Mouse (Mus musculus) lung, adult 10 weeks (tissue): ENCODE data around the gene AY358078. TPM values are rescaled to one million over a fixed set of nuclear protein-coding genes. Genes with fewer than 3 reads are reported as not detected.

Experiments
- polyA plus RNA-seq: library from polyadenylated mRNA; stranded (reverse); fragments of 350-450 nt; fragmentation: Illumina TruSeq; extraction: RNeasy Lipid Tissue Mini Kit (QIAGEN cat#74804); gene quantifications from one replicate; pipeline ENCODE4 v1.2.3, GENCODE M21; 2014; ENCODE audit warnings: low read depth, low replicate concordance; ENCODE audit not compliant: insufficient read depth

The AY358078 gene
- polyA plus RNA-seq = not detected

GRCm38 (mm10) chr14:51799746-51800145 is at the start of gene AY358078:
TSS of gene AY358078 (plus strand) at chr14:51800046.

GRCm38 (mm10) chr14:51773490-51773889 is 26.4 kb upstream of the AY358078 start, which contains the start of gene Ang4:
TSS of gene Ang4 (minus strand) at chr14:51773590.

GRCm38 (mm10) chr14:51853399-51853798 is 53.6 kb downstream of the AY358078 start, which contains the start of gene Ear6:
TSS of gene Ear6 (plus strand) at chr14:51853699.

Other genes with a start within 250 kb of the AY358078 start
- not detected for gene Gm5622, start 247.3 kb upstream of the AY358078 start, polyA plus RNA-seq
- gene Gm17175, start 226.0 kb upstream of the AY358078 start, polyA plus RNA-seq = not detected
- gene Gm17174, start 207.9 kb upstream of the AY358078 start, polyA plus RNA-seq = not detected
- not detected for gene Gm17078, start 188.7 kb upstream of the AY358078 start, polyA plus RNA-seq
- not detected for gene Gm4181, start 164.4 kb upstream of the AY358078 start, polyA plus RNA-seq
- gene Gm17079, start 104.6 kb upstream of the AY358078 start, polyA plus RNA-seq = not detected
- not detected for gene Gm5800, start 82.9 kb upstream of the AY358078 start, polyA plus RNA-seq
- not detected for gene Ang4, start 26.5 kb upstream of the AY358078 start, polyA plus RNA-seq
- 0.64 TPM for gene Ear6, start 53.7 kb downstream of the AY358078 start, polyA plus RNA-seq
- 14.0 TPM for gene Mettl17, start 84.8 kb downstream of the AY358078 start, polyA plus RNA-seq
- 1.9 TPM for gene Slc39a2, start 92.8 kb downstream of the AY358078 start, polyA plus RNA-seq
- 80.7 TPM for gene Ndrg2, start 114.1 kb downstream of the AY358078 start, polyA plus RNA-seq
- gene Tppp2, start 118.4 kb downstream of the AY358078 start, polyA plus RNA-seq = not detected
- not detected for gene Rnase13, start 122.7 kb downstream of the AY358078 start, polyA plus RNA-seq
- gene Arhgef40, start 184.7 kb downstream of the AY358078 start, polyA plus RNA-seq = 27.4 TPM
- 0.62 TPM for gene Tmem253, start 215.6 kb downstream of the AY358078 start, polyA plus RNA-seq
- 23.2 TPM for gene Zfp219, start 220.7 kb downstream of the AY358078 start, polyA plus RNA-seq
- gene Olfr221, start 242.4 kb downstream of the AY358078 start, polyA plus RNA-seq = not detected